Mouse (Mus musculus): ENCODE results near the gene Mrps7. TPM values are rescaled to one million over a fixed set of nuclear protein-coding genes. Genes with fewer than 3 reads are reported as not detected.

Mrps7 gene
- total and polyA plus RNA-seq, 3 experiments, result 34.3 to 61.1 (median 52.8) TPM

GRCm38 (mm10) chr11:115616893-115617292 is 13.2 kb downstream of the Mrps7 start:
- DNase-seq (ENCODE audit: low spot score) (no peak), ATAC-seq (ENCODE audit: extremely low read depth, insufficient number of reproducible peaks, low FRiP score, poor library complexity, severe bottlenecking) (no peak)
- no peak for TF ChIP-seq GATA1 (IDR thresholded peaks at IDR 0.05; ENCODE audit: borderline replicate concordance, low read length)
- H3K36me3 ChIP-seq (replicated peaks), result peaks cover 80% of the 10 kb centered on the region
- H3K9me3 ChIP-seq (replicated peaks), result no peaks in the 10 kb centered on the region
- H3K4me3 ChIP-seq (ENCODE audit: low read depth, low read length), result no peak overlapping the region
- peaks cover 29% of the 10 kb centered on the region for H3K4me1 ChIP-seq (ENCODE audit: insufficient read depth, low read depth, low read length)
- H3K27me3 ChIP-seq (ENCODE audit: insufficient read depth, low read length), result no peaks in the 10 kb centered on the region

GRCm38 (mm10) chr11:115618001-115618400 is 14.3 kb downstream of the Mrps7 start:
- peaks cover 91% of the 10 kb centered on the region for H3K36me3 ChIP-seq (replicated peaks)
- peaks cover 21% of the 10 kb centered on the region for H3K4me1 ChIP-seq (ENCODE audit: insufficient read depth, low read depth, low read length)
- H3K9me3 ChIP-seq (replicated peaks), result no peaks in the 10 kb centered on the region
- no peaks in the 10 kb centered on the region for H3K27me3 ChIP-seq (ENCODE audit: insufficient read depth, low read length)
- ATAC-seq (ENCODE audit: extremely low read depth, insufficient number of reproducible peaks, low FRiP score, poor library complexity, severe bottlenecking) (no peak), DNase-seq (ENCODE audit: low spot score) (no peak)
- no peak overlapping the region for H3K4me3 ChIP-seq (ENCODE audit: low read depth, low read length)
- TF ChIP-seq GATA2 (IDR thresholded peaks at IDR 0.05; ENCODE audit: borderline replicate concordance, low read depth, low read length) (no peak), GATA1 (IDR thresholded peaks at IDR 0.05; ENCODE audit: borderline replicate concordance, low read length) (no peak), POLR2AphosphoS5 (IDR thresholded peaks at IDR 0.05; ENCODE audit: insufficient replicate concordance, low read depth, low read length) (no peak), TAL1 (conservative IDR thresholded peaks at IDR 0.05; ENCODE audit: low read depth, low read length) (no peak), CTCF (IDR thresholded peaks at IDR 0.05; ENCODE audit: low read depth, low read length) (no peak)

- Histone ChIP-seq H3K4me1 (ENCODE audit: insufficient read depth, low read depth, low read length) (peaks cover 17% of the 10 kb centered on the region), H3K36me3 (replicated peaks) (peaks cover 98% of the 10 kb centered on the region), H3K27me3 (ENCODE audit: insufficient read depth, low read length) (no peaks in the 10 kb centered on the region), H3K4me3 (ENCODE audit: low read depth, low read length) (no peak overlapping the region), H3K9me3 (replicated peaks) (no peaks in the 10 kb centered on the region)
- DNase-seq (ENCODE audit: low spot score) (no peak), ATAC-seq (ENCODE audit: extremely low read depth, insufficient number of reproducible peaks, low FRiP score, poor library complexity, severe bottlenecking) (no peak)
- TF ChIP-seq CTCF (IDR thresholded peaks at IDR 0.05; ENCODE audit: low read depth, low read length) (no peak), POLR2AphosphoS5 (IDR thresholded peaks at IDR 0.05; ENCODE audit: insufficient replicate concordance, low read depth, low read length) (no peak), GATA1 (IDR thresholded peaks at IDR 0.05; ENCODE audit: borderline replicate concordance, low read length) (no peak), TAL1 (conservative IDR thresholded peaks at IDR 0.05; ENCODE audit: low read depth, low read length) (no peak), GATA2 (IDR thresholded peaks at IDR 0.05; ENCODE audit: borderline replicate concordance, low read depth, low read length) (no peak)
Observed at GRCm38 (mm10) chr11:115618732-115619516, 15.2 kb downstream of the Mrps7 start.

- no peak overlapping the region for H3K4me3 ChIP-seq (ENCODE audit: low read depth, low read length)
- no peaks in the 10 kb centered on the region for H3K27me3 ChIP-seq (ENCODE audit: insufficient read depth, low read length)
- TF ChIP-seq TAL1 (conservative IDR thresholded peaks at IDR 0.05; ENCODE audit: low read depth, low read length), result no peak
- TF ChIP-seq POLR2AphosphoS5 (IDR thresholded peaks at IDR 0.05; ENCODE audit: insufficient replicate concordance, low read depth, low read length), result no peak
- no peak for TF ChIP-seq CTCF (IDR thresholded peaks at IDR 0.05; ENCODE audit: low read depth, low read length)
- no peak for TF ChIP-seq GATA1 (IDR thresholded peaks at IDR 0.05; ENCODE audit: borderline replicate concordance, low read length)
- TF ChIP-seq GATA2 (IDR thresholded peaks at IDR 0.05; ENCODE audit: borderline replicate concordance, low read depth, low read length), result no peak
- ATAC-seq (ENCODE audit: extremely low read depth, insufficient number of reproducible peaks, low FRiP score, poor library complexity, severe bottlenecking), result no peak
- peaks cover 99% of the 10 kb centered on the region for H3K36me3 ChIP-seq (replicated peaks)
- peaks cover 14% of the 10 kb centered on the region for H3K4me1 ChIP-seq (ENCODE audit: insufficient read depth, low read depth, low read length)
- no peak for DNase-seq (ENCODE audit: low spot score)
- H3K9me3 ChIP-seq (replicated peaks), result no peaks in the 10 kb centered on the region
Observed at GRCm38 (mm10) chr11:115619949-115620348, 16.2 kb downstream of the Mrps7 start.

DNA sequence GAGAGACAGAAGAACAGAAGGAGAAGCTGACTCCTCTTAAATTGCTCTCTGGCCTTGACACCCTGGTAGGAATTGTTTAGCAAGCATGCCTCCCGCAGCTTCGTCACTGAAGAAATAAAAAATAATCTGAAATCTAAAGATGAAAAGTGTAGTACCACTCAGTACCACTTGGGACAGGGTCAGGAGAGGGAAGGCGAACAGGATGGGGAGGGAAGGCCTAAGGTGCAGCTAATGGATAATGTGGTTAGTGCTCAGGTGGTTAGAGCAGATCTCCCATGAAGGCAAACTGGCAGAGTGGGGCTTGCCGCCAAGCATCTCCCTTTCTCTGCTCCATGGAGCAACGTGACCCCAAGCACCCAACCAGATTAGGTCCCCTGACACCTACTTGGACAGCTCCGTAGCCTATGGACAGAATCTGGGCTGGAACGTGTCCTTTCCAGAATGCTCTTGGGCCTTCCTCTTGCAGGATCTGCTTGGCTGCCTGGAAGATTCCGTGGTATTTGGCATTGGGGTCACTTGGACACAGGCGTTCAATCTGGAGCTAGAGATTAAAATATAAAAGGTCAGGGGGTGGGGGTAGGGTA is 19.9 kb downstream of the Mrps7 start:
- peaks cover 76% of the 10 kb centered on the region for H3K36me3 ChIP-seq (replicated peaks)
- ATAC-seq (ENCODE audit: extremely low read depth, insufficient number of reproducible peaks, low FRiP score, poor library complexity, severe bottlenecking), result no peak
- TF ChIP-seq GATA2 (IDR thresholded peaks at IDR 0.05; ENCODE audit: borderline replicate concordance, low read depth, low read length), result no peak
- peak; percentile 25; the same call in 1 of the 2 replicates for TF ChIP-seq CTCF (IDR thresholded peaks at IDR 0.05; ENCODE audit: low read depth, low read length)

GRCm38 (mm10) chr11:115625877-115626276 is 22.2 kb downstream of the Mrps7 start:
- no peaks in the 10 kb centered on the region for H3K9me3 ChIP-seq (replicated peaks)

More for the DNA sequence above, 19.9 kb downstream of the Mrps7 start:
- H3K4me1 ChIP-seq (ENCODE audit: insufficient read depth, low read depth, low read length), result peaks cover 34% of the 10 kb centered on the region
- H3K9me3 ChIP-seq (replicated peaks), result no peaks in the 10 kb centered on the region
- no peaks in the 10 kb centered on the region for H3K27me3 ChIP-seq (ENCODE audit: insufficient read depth, low read length)
- H3K4me3 ChIP-seq (ENCODE audit: low read depth, low read length), result no peak overlapping the region
- no peak for DNase-seq (ENCODE audit: low spot score)

More at GRCm38 (mm10) chr11:115625877-115626276, 22.2 kb downstream of the Mrps7 start:
- Histone ChIP-seq H3K4me1 (ENCODE audit: insufficient read depth, low read depth, low read length) (peaks cover 50% of the 10 kb centered on the region), H3K36me3 (replicated peaks) (peaks cover 53% of the 10 kb centered on the region), H3K27me3 (ENCODE audit: insufficient read depth, low read length) (no peaks in the 10 kb centered on the region), H3K4me3 (ENCODE audit: low read depth, low read length) (no peak overlapping the region; the same call in 1 of the 2 replicates)
- TF ChIP-seq CTCF (IDR thresholded peaks at IDR 0.05; ENCODE audit: low read depth, low read length) (no peak), TAL1 (conservative IDR thresholded peaks at IDR 0.05; ENCODE audit: low read depth, low read length) (no peak), GATA2 (IDR thresholded peaks at IDR 0.05; ENCODE audit: borderline replicate concordance, low read depth, low read length) (no peak), POLR2AphosphoS5 (IDR thresholded peaks at IDR 0.05; ENCODE audit: insufficient replicate concordance, low read depth, low read length) (no peak), GATA1 (IDR thresholded peaks at IDR 0.05; ENCODE audit: borderline replicate concordance, low read length) (no peak)
- DNase-seq (ENCODE audit: low spot score), result no peak
- no peak for ATAC-seq (ENCODE audit: extremely low read depth, insufficient number of reproducible peaks, low FRiP score, poor library complexity, severe bottlenecking)

Data from G1E (cell line).